Mouse (Mus musculus) limb, embryonic 14.5 days (tissue): ENCODE results near the gene Asl. TPM values are rescaled to one million over a fixed set of nuclear protein-coding genes. Genes with fewer than 3 reads are reported as not detected.

Source experiments
- ATAC-seq: fragments of 200-750 bp; cut with Nextera tagmentation; 2 replicates; pipeline ENCODE4 v1.8.0; 2017; ENCODE audit warnings: low read depth, moderate number of reproducible peaks, moderate TSS enrichment; ENCODE audit not compliant: low FRiP score
- DNase-seq: peaks from one replicate; pipeline ENCODE4 v3.0.0-alpha.2; 2015; ENCODE audit warnings: low spot score
- H3K27ac ChIP-seq: fragments of 300-500 bp; sonication (generic); replicated peaks from 2 replicates; pipeline ENCODE4 v1.5.1; 2014; ENCODE audit warnings: low read depth, mild to moderate bottlenecking, low read length, moderate library complexity, mixed read lengths
- H3K27me3 ChIP-seq: fragments of 300-500 bp; sonication (generic); 2 replicates; pipeline ENCODE4 v1.6.1; 2014; ENCODE audit warnings: low read length, mixed read lengths; ENCODE audit not compliant: control insufficient read depth, insufficient read depth
- H3K36me3 ChIP-seq: fragments of 300-500 bp; sonication (generic); 2 replicates; pipeline ENCODE4 v1.6.1; 2014; ENCODE audit warnings: mild to moderate bottlenecking, low read length, moderate library complexity, mixed read lengths; ENCODE audit not compliant: control insufficient read depth, insufficient read depth
- H3K4me1 ChIP-seq: fragments of 300-500 bp; sonication (generic); 2 replicates; pipeline ENCODE4 v1.6.1; 2014; ENCODE audit warnings: antibody characterized with exemption, low read length, mixed read lengths; ENCODE audit not compliant: control insufficient read depth, insufficient read depth
- H3K4me2 ChIP-seq: fragments of 300-500 bp; sonication (generic); replicated peaks from 2 replicates; pipeline ENCODE4 v1.6.1; 2014; ENCODE audit warnings: low read depth, mild to moderate bottlenecking, low read length, moderate library complexity; ENCODE audit not compliant: severe bottlenecking
- H3K4me3 ChIP-seq: fragments of 300-500 bp; sonication (generic); replicated peaks from 2 replicates; pipeline ENCODE4 v1.5.1; 2014; ENCODE audit warnings: low read length
- H3K9ac ChIP-seq: fragments of 300-500 bp; sonication (generic); 2 replicates; pipeline ENCODE4 v1.6.1; 2014; ENCODE audit warnings: mild to moderate bottlenecking, low read depth, low read length, moderate library complexity; ENCODE audit not compliant: severe bottlenecking
- H3K9me3 ChIP-seq: fragments of 300-500 bp; sonication (generic); 2 replicates; pipeline ENCODE4 v1.6.1; 2016; ENCODE audit warnings: low read length; ENCODE audit not compliant: control insufficient read depth
- POLR2A ChIP-seq: fragments of 200-500 bp; IDR thresholded peaks from 2 replicates; pipeline ENCODE4 v1.8.0; 2012; ENCODE audit warnings: inconsistent platforms, mild to moderate bottlenecking, moderate library complexity, borderline replicate concordance; ENCODE audit not compliant: insufficient read depth, insufficient read length; ENCODE audit errors: extremely low read depth
- WGBS: fragments of 180-500 bp; shearing (Covaris S2); extraction: QIAGEN DNeasy Blood & Tissue Kit; methylation state at CpG from one replicate; pipeline ENCODE4 v1.1.7; 2014; 5-methylcytosine and 5-hydroxymethylcytosine counted together
- polyA plus RNA-seq, 2 experiments: library from polyadenylated mRNA; depleted of rRNA in 1 of 2; stranded (reverse) in 1 of 2; unstranded in 1 of 2; fragments of >200 nt; fragmentation: Nextera tagmentation in 1 of 2; extraction: Ambion mirVana in 1 of 2; gene quantifications; 2 replicates each; pipeline versions ENCODE4 v1.2.1 to v1.2.3; 2012 to 2014

Asl gene
- polyA plus RNA-seq (2012; rRNA removed) (21.5 and 24.5 TPM in 2 replicates), polyA plus RNA-seq (2014; fragmentation: Nextera tagmentation; extraction: Ambion mirVana) (34.5 and 36.5 TPM in 2 replicates)

- Histone ChIP-seq H3K4me3 (peak within 1 kb of the TSS; percentile 72), H3K4me1 (no peaks in the 10 kb centered on the region; the same call in 1 of the 2 replicates), H3K9ac (peak within 1 kb of the TSS; percentile 80), H3K27me3 (no peaks in the 10 kb centered on the region), H3K36me3 (no peaks in the 10 kb centered on the region), H3K4me2 (peak within 1 kb of the TSS; percentile 78), H3K9me3 (no peaks in the 10 kb centered on the region), H3K27ac (peak within 1 kb of the TSS; percentile 89)
- peak; percentile 86; the same call in 1 of the 2 replicates for TF ChIP-seq POLR2A
- DNase-seq (peak; percentile 63), ATAC-seq (peak; percentile 84)
- 2% methylated on average over 48 of the region's 51 CpGs for WGBS
These were observed at the start of gene Asl, which contains the start of gene Crcp for GRCm38 (mm10) chr5:130029142-130029897. Asl (minus strand) TSS chr5:130029247. Crcp (plus strand) TSS chr5:130029290.

- H3K27ac ChIP-seq = peak overlapping the region; percentile 77
- WGBS = 48% methylated on average over 6 of the region's 6 CpGs
- no peak; the same call in 1 of the 2 replicates for ATAC-seq
These were observed 49.7 kb upstream of the Asl start for GRCm38 (mm10) chr5:130078834-130079156.

GRCm38 (mm10) chr5:130078096-130078833 is 49.2 kb upstream of the Asl start:
- ATAC-seq (no peak), DNase-seq (no peak)
- Histone ChIP-seq H3K27ac (0 out of 2 replicates have a peak overlapping the region, but pooled peaks have one; percentile 77), H3K4me3 (no peak overlapping the region), H3K9me3 (no peaks in the 10 kb centered on the region), H3K4me2 (no peak overlapping the region), H3K9ac (no peak overlapping the region), H3K36me3 (peaks cover 1% of the 10 kb centered on the region; the same call in 1 of the 2 replicates), H3K27me3 (no peaks in the 10 kb centered on the region), H3K4me1 (peaks cover 2% of the 10 kb centered on the region; the same call in 1 of the 2 replicates)
- no peak for TF ChIP-seq POLR2A
- 66% methylated on average over 9 of the region's 9 CpGs for WGBS

More at GRCm38 (mm10) chr5:130078834-130079156, 49.7 kb upstream of the Asl start:
- H3K27me3 ChIP-seq = no peaks in the 10 kb centered on the region
- no peak for TF ChIP-seq POLR2A
- H3K4me3 ChIP-seq = peak overlapping the region; percentile 84
- H3K4me2 ChIP-seq = peak overlapping the region; percentile 76
- peaks cover 4% of the 10 kb centered on the region; the same call in 1 of the 2 replicates for H3K36me3 ChIP-seq
- H3K9ac ChIP-seq = peak overlapping the region; percentile 88
- H3K9me3 ChIP-seq = no peaks in the 10 kb centered on the region
- peaks cover 2% of the 10 kb centered on the region; the same call in 1 of the 2 replicates for H3K4me1 ChIP-seq
- DNase-seq = no peak

- no peaks in the 10 kb centered on the region for H3K9me3 ChIP-seq
- no peak overlapping the region for H3K4me2 ChIP-seq
- peaks cover 2% of the 10 kb centered on the region; the same call in 1 of the 2 replicates for H3K4me1 ChIP-seq
- H3K36me3 ChIP-seq = no peaks in the 10 kb centered on the region
- no peak overlapping the region for H3K9ac ChIP-seq
- H3K4me3 ChIP-seq = no peak overlapping the region
- no peak for TF ChIP-seq POLR2A
- no peaks in the 10 kb centered on the region for H3K27me3 ChIP-seq
- no peak for ATAC-seq
- 55% methylated on average over 6 of the region's 6 CpGs for WGBS
- DNase-seq = no peak
- no peak overlapping the region for H3K27ac ChIP-seq
These were observed 47.3 kb upstream of the Asl start for GRCm38 (mm10) chr5:130076396-130076795.

- DNase-seq (no peak), ATAC-seq (no peak)
- H3K9ac ChIP-seq = no peak overlapping the region
- no peaks in the 10 kb centered on the region for H3K27me3 ChIP-seq
- no peaks in the 10 kb centered on the region for H3K36me3 ChIP-seq
- no peaks in the 10 kb centered on the region for H3K9me3 ChIP-seq
- H3K4me1 ChIP-seq = 0 out of 2 replicates have a peak, but pooled peaks cover 2% of the 10 kb centered on the region
- 73% methylated on average over 6 of the region's 6 CpGs for WGBS
- no peak overlapping the region for H3K27ac ChIP-seq
- no peak overlapping the region for H3K4me3 ChIP-seq
- TF ChIP-seq POLR2A = no peak
- no peak overlapping the region for H3K4me2 ChIP-seq
These were observed 45.4 kb upstream of the Asl start for GRCm38 (mm10) chr5:130074491-130074890.
